Mouse (Mus musculus): ENCODE measurements around the gene Slc30a2.
"Not testable (repeated sequence)": the region's sequence is repeated elsewhere in the genome, so short reads cannot be mapped to it uniquely, and the experiment has no call there.

GRCm38 (mm10) chr4:134341231-134341630 is 1.8 kb upstream of the Slc30a2 start:
- TF ChIP-seq CTCF, EP300 (IDR thresholded peaks at IDR 0.05; ENCODE audit: low read depth): not testable (repeated sequence)

All from heart, postnatal 0 days (tissue).